Mouse (Mus musculus): Measurements from ENCODE around the gene Dpf3. TPM values are rescaled to one million over a fixed set of nuclear protein-coding genes. Genes with fewer than 3 reads are reported as not detected.

Gene Dpf3
- polyA plus RNA-seq, 1 experiment from 2014 or later: 4.4 TPM

DNA sequence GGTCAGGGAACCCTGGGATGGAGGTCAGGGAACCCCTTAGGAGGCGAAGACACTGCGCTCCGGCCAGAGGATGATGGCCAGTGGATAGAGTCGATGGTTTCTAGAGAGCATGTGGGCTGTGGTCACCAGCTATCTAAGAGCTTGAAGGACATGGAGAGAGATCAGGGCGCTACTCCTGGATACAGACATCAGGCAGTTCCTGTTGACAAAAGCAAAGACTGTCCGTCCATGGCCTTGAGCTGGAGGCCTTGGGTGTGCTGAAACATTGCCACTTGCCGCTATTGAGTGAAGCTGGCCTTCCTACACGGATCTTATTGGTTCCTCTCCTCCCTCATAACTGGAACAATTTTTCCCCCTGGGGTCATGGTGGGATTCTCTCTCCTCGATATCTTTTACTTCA is 6.7 kb upstream of the Dpf3 start:
- ATAC-seq (replicated peaks; ENCODE audit: low FRiP score) (no peak), DNase-seq (ENCODE audit: low spot score) (no peak)
- H3K9me3 ChIP-seq (ENCODE audit: control insufficient read depth, low read length): no peaks in the 10 kb centered on the region; the same call in 1 of the 2 replicates
- 89% methylated on average over 9 of the region's 9 CpGs for WGBS
- H3K36me3 ChIP-seq (ENCODE audit: control insufficient read depth, insufficient read depth, low read length): no peaks in the 10 kb centered on the region
- H3K4me1 ChIP-seq (replicated peaks; ENCODE audit: control insufficient read depth, insufficient read depth, low read length): no peaks in the 10 kb centered on the region
- no peak overlapping the region for H3K27ac ChIP-seq (ENCODE audit: low read depth, low read length)
- H3K27me3 ChIP-seq (ENCODE audit: control insufficient read depth, insufficient read depth, low read length): peaks cover 3% of the 10 kb centered on the region; the same call in 1 of the 2 replicates
- no peak overlapping the region for H3K4me2 ChIP-seq (ENCODE audit: low read depth, low read length, severe bottlenecking)
- H3K9ac ChIP-seq (ENCODE audit: low read length): no peak overlapping the region
- H3K4me3 ChIP-seq (ENCODE audit: low read depth, low read length): no peak overlapping the region

DNA sequence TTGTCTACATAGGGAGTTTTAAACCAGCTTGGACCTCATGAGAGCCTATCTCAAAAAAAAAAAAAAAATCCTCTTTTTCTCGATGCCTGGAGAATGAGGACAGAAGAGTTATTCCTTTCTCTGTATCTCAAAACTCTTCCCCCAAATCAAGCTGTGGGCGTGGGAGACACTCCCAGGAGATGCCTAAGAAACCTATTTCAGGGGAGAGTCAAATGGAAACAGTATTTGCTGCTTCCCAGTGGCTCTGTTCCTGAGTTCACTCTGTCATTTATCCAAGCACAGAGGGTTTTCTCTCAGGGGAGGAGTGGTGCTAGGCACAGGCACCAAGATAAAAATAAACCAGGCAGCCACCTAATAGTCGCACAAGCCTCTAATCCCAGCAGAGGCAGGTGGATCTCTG is 5.3 kb upstream of the Dpf3 start:
- DNase-seq (ENCODE audit: low spot score) (no peak), ATAC-seq (replicated peaks; ENCODE audit: low FRiP score) (no peak)
- no peak overlapping the region for H3K27ac ChIP-seq (ENCODE audit: low read depth, low read length)
- no peak overlapping the region for H3K9ac ChIP-seq (ENCODE audit: low read length)
- peaks cover 6% of the 10 kb centered on the region; the same call in 1 of the 2 replicates for H3K4me1 ChIP-seq (replicated peaks; ENCODE audit: control insufficient read depth, insufficient read depth, low read length)
- H3K36me3 ChIP-seq (ENCODE audit: control insufficient read depth, insufficient read depth, low read length): no peaks in the 10 kb centered on the region
- H3K9me3 ChIP-seq (ENCODE audit: control insufficient read depth, low read length): no peaks in the 10 kb centered on the region; the same call in 1 of the 2 replicates
- H3K4me2 ChIP-seq (ENCODE audit: low read depth, low read length, severe bottlenecking): no peak overlapping the region
- peaks cover 3% of the 10 kb centered on the region; the same call in 1 of the 2 replicates for H3K27me3 ChIP-seq (ENCODE audit: control insufficient read depth, insufficient read depth, low read length)
- 84% methylated on average over 3 of the region's 3 CpGs for WGBS
- no peak overlapping the region for H3K4me3 ChIP-seq (ENCODE audit: low read depth, low read length)

- WGBS: 64% methylated on average over 1 of the region's 1 CpGs
- DNase-seq (ENCODE audit: low spot score): no peak
- H3K27me3 ChIP-seq (ENCODE audit: control insufficient read depth, insufficient read depth, low read length): peaks cover 3% of the 10 kb centered on the region; the same call in 1 of the 2 replicates
- no peaks in the 10 kb centered on the region; the same call in 1 of the 2 replicates for H3K9me3 ChIP-seq (ENCODE audit: control insufficient read depth, low read length)
- ATAC-seq (replicated peaks; ENCODE audit: low FRiP score): no peak
- H3K9ac ChIP-seq (ENCODE audit: low read length): no peak overlapping the region
- H3K27ac ChIP-seq (ENCODE audit: low read depth, low read length): no peak overlapping the region
- H3K4me2 ChIP-seq (ENCODE audit: low read depth, low read length, severe bottlenecking): no peak overlapping the region
- no peaks in the 10 kb centered on the region for H3K36me3 ChIP-seq (ENCODE audit: control insufficient read depth, insufficient read depth, low read length)
- H3K4me1 ChIP-seq (replicated peaks; ENCODE audit: control insufficient read depth, insufficient read depth, low read length): peaks cover 6% of the 10 kb centered on the region; the same call in 1 of the 2 replicates
- no peak overlapping the region for H3K4me3 ChIP-seq (ENCODE audit: low read depth, low read length)
Observed at GRCm38 (mm10) chr12:83491609-83492008, 4.1 kb upstream of the Dpf3 start.

- DNase-seq (ENCODE audit: low spot score): no peak
- no peaks in the 10 kb centered on the region; the same call in 1 of the 2 replicates for H3K9me3 ChIP-seq (ENCODE audit: control insufficient read depth, low read length)
- WGBS: 30% methylated on average over 2 of the region's 2 CpGs
Observed at GRCm38 (mm10) chr12:83489748-83490147, 2.2 kb upstream of the Dpf3 start.

DNA sequence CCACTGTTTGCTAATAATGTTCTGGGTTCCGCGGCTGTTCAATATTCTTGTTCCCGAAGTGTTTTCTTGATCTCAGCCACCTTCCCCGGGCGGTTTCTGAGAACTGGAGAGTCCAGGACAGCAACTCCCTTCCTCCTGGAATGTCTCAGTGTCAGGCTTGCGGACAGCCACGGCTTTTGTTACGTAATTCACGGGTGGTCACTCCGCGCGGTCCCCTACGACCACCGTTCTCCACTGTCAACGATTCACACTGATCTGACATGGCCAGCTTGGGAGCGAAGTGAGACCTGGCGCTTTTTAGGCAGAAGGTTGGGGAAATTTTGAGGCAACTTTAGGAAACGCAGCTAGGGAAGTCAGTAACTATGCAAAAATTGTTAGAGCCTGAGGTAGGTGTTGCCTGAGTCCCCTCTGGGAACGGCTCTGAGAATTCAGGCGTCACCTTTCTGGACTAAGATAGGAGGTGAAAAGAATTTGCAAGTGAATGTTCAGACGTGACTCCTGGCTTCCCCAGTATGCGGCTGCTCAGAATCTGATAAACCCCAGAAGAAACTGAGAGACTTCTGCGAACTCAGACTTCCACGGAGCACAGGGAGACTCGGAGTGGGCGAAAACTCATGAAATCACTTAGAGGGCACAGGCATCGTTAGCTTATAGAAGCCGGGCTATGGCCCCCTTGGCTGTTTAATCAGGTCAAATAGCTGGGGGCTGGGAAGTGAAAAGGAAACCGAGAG is 860 bp upstream of the Dpf3 start:
- DNase-seq (ENCODE audit: low spot score): peak; percentile 65
- H3K27me3 ChIP-seq (ENCODE audit: control insufficient read depth, insufficient read depth, low read length): peaks cover 13% of the 10 kb centered on the region; the same call in 1 of the 2 replicates

More at GRCm38 (mm10) chr12:83489748-83490147, 2.2 kb upstream of the Dpf3 start:
- peaks cover 8% of the 10 kb centered on the region; the same call in 1 of the 2 replicates for H3K27me3 ChIP-seq (ENCODE audit: control insufficient read depth, insufficient read depth, low read length)
- ATAC-seq (replicated peaks; ENCODE audit: low FRiP score): no peak
- H3K4me3 ChIP-seq (ENCODE audit: low read depth, low read length): no peak overlapping the region
- no peak overlapping the region for H3K27ac ChIP-seq (ENCODE audit: low read depth, low read length)
- H3K4me1 ChIP-seq (replicated peaks; ENCODE audit: control insufficient read depth, insufficient read depth, low read length): peaks cover 9% of the 10 kb centered on the region
- H3K4me2 ChIP-seq (ENCODE audit: low read depth, low read length, severe bottlenecking): no peak overlapping the region
- no peak overlapping the region for H3K9ac ChIP-seq (ENCODE audit: low read length)
- no peaks in the 10 kb centered on the region for H3K36me3 ChIP-seq (ENCODE audit: control insufficient read depth, insufficient read depth, low read length)

DNA sequence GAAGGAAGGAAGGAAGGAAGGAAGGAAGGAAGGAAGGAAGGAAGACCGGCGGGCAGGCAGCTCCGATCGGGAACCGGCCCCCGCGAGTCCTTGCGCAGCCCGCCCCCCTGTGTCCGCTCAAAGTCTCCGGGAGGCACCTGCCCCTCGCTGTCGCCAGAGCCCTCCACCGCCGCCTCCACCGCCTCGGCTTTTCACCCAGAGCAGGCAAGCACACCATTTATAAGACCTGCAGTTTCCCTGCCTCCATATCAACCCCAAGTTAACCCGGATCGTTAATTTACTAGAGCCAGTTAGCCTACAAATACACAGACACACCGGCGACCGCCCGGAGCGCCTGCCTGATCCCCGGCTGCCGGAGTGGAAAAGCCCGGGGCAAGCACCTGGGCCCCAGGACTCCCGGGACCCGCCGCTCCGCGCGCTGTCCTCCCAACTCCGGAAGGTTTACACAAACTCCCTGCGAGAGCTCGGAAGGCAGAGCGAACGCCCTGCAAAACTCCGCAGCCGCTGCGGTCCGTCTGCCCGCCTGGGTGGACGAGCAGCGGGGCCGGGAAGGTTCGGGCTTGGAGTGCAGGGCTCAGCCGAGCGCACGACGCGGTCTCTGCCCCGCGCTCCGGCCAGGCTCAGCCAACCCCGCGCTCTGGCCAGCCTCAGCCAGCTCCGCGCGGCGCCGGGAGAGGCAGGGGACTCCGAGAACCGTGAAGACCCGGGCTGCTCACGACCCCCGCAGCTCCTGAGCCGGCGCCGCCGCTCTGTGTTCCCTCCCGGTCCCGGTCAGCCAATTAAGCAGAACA is 650 bp downstream of the Dpf3 start:
- DNase-seq (ENCODE audit: low spot score) (peak; percentile 79), ATAC-seq (replicated peaks; ENCODE audit: low FRiP score) (peak; percentile 82)
- H3K9me3 ChIP-seq (ENCODE audit: control insufficient read depth, low read length): no peaks in the 10 kb centered on the region; the same call in 1 of the 2 replicates
- peak overlapping the region; percentile 7; the same call in 1 of the 2 replicates for H3K27ac ChIP-seq (ENCODE audit: low read depth, low read length)
- peak overlapping the region; percentile 65 for H3K4me3 ChIP-seq (ENCODE audit: low read depth, low read length)
- no peaks in the 10 kb centered on the region for H3K36me3 ChIP-seq (ENCODE audit: control insufficient read depth, insufficient read depth, low read length)
- WGBS: under 1% methylated on average over 73 of the region's 73 CpGs
- peaks cover 13% of the 10 kb centered on the region; the same call in 1 of the 2 replicates for H3K27me3 ChIP-seq (ENCODE audit: control insufficient read depth, insufficient read depth, low read length)
- peak overlapping the region; percentile 99 for H3K4me2 ChIP-seq (ENCODE audit: low read depth, low read length, severe bottlenecking)
- H3K9ac ChIP-seq (ENCODE audit: low read length): peak overlapping the region; percentile 61
- H3K4me1 ChIP-seq (replicated peaks; ENCODE audit: control insufficient read depth, insufficient read depth, low read length): peaks cover 12% of the 10 kb centered on the region

More for the DNA sequence above, 860 bp upstream of the Dpf3 start:
- peaks cover 12% of the 10 kb centered on the region for H3K4me1 ChIP-seq (replicated peaks; ENCODE audit: control insufficient read depth, insufficient read depth, low read length)
- H3K27ac ChIP-seq (ENCODE audit: low read depth, low read length): no peak overlapping the region
- ATAC-seq (replicated peaks; ENCODE audit: low FRiP score): no peak
- H3K4me2 ChIP-seq (ENCODE audit: low read depth, low read length, severe bottlenecking): peak overlapping the region; percentile 99
- peak overlapping the region; percentile 35; the same call in 1 of the 2 replicates for H3K9ac ChIP-seq (ENCODE audit: low read length)
- no peaks in the 10 kb centered on the region for H3K36me3 ChIP-seq (ENCODE audit: control insufficient read depth, insufficient read depth, low read length)
- H3K4me3 ChIP-seq (ENCODE audit: low read depth, low read length): peak overlapping the region; percentile 65
- H3K9me3 ChIP-seq (ENCODE audit: control insufficient read depth, low read length): no peaks in the 10 kb centered on the region; the same call in 1 of the 2 replicates
- under 1% methylated on average over 29 of the region's 29 CpGs for WGBS

- peak overlapping the region; percentile 61 for H3K9ac ChIP-seq (ENCODE audit: low read length)
- ATAC-seq (replicated peaks; ENCODE audit: low FRiP score) (no peak), DNase-seq (ENCODE audit: low spot score) (peak; percentile 70)
- no peaks in the 10 kb centered on the region for H3K36me3 ChIP-seq (ENCODE audit: control insufficient read depth, insufficient read depth, low read length)
- WGBS: under 1% methylated on average over 53 of the region's 53 CpGs
- peaks cover 13% of the 10 kb centered on the region; the same call in 1 of the 2 replicates for H3K27me3 ChIP-seq (ENCODE audit: control insufficient read depth, insufficient read depth, low read length)
- peak overlapping the region; percentile 99 for H3K4me2 ChIP-seq (ENCODE audit: low read depth, low read length, severe bottlenecking)
- no peaks in the 10 kb centered on the region for H3K9me3 ChIP-seq (ENCODE audit: control insufficient read depth, low read length)
- peaks cover 12% of the 10 kb centered on the region for H3K4me1 ChIP-seq (replicated peaks; ENCODE audit: control insufficient read depth, insufficient read depth, low read length)
- H3K4me3 ChIP-seq (ENCODE audit: low read depth, low read length): peak overlapping the region; percentile 65
- H3K27ac ChIP-seq (ENCODE audit: low read depth, low read length): no peak overlapping the region
Observed at GRCm38 (mm10) chr12:83485911-83486670, 1.4 kb downstream of the Dpf3 start.
